Mouse (Mus musculus): ENCODE measurements around the gene Wnt5a. TPM values are rescaled to one million over a fixed set of nuclear protein-coding genes. Genes with fewer than 3 reads are reported as not detected.
A peak's percentile ranks its signal among the peaks of the same experiment; 100 is the strongest.

The Wnt5a gene
- polyA plus RNA-seq, 1 experiment from 2014 or later: 29.3 TPM

- WGBS: 2% methylated on average over 18 of the region's 18 CpGs
- DNase-seq (ENCODE audit: low spot score) (peak; percentile 81), ATAC-seq (ENCODE audit: low FRiP score) (peak; percentile 24; the same call in 1 of the 2 replicates)
- H3K4me1 ChIP-seq (replicated peaks; ENCODE audit: control insufficient read depth, insufficient read depth, low read length): peaks cover 32% of the 10 kb centered on the region
- peak overlapping the region; percentile 98 for H3K4me2 ChIP-seq (replicated peaks)
- peaks cover 50% of the 10 kb centered on the region for H3K27me3 ChIP-seq (ENCODE audit: control insufficient read depth, insufficient read depth, low read length)
- no peaks in the 10 kb centered on the region for H3K9me3 ChIP-seq (ENCODE audit: control insufficient read depth, low read length)
- H3K36me3 ChIP-seq (replicated peaks; ENCODE audit: control insufficient read depth, insufficient read depth): no peaks in the 10 kb centered on the region
- H3K9ac ChIP-seq: peak overlapping the region; percentile 76
- peak overlapping the region; percentile 79 for H3K27ac ChIP-seq
- peak overlapping the region; percentile 61 for H3K4me3 ChIP-seq (replicated peaks; ENCODE audit: low read length)
Observed at GRCm38 (mm10) chr14:28507471-28507870, 2.9 kb downstream of the Wnt5a start.

GRCm38 (mm10) chr14:28508288-28509258 is 4.0 kb downstream of the Wnt5a start:
- H3K9ac ChIP-seq: peak overlapping the region; percentile 76
- H3K27ac ChIP-seq: peak overlapping the region; percentile 71; the same call in 1 of the 2 replicates
- peaks cover 58% of the 10 kb centered on the region for H3K27me3 ChIP-seq (ENCODE audit: control insufficient read depth, insufficient read depth, low read length)
- WGBS: 9% methylated on average over 27 of the region's 27 CpGs
- peak overlapping the region; percentile 98 for H3K4me2 ChIP-seq (replicated peaks)
- no peak for ATAC-seq (ENCODE audit: low FRiP score)
- DNase-seq (ENCODE audit: low spot score): no peak
- H3K4me3 ChIP-seq (replicated peaks; ENCODE audit: low read length): peak overlapping the region; percentile 61
- H3K9me3 ChIP-seq (ENCODE audit: control insufficient read depth, low read length): no peaks in the 10 kb centered on the region
- H3K36me3 ChIP-seq (replicated peaks; ENCODE audit: control insufficient read depth, insufficient read depth): no peaks in the 10 kb centered on the region
- H3K4me1 ChIP-seq (replicated peaks; ENCODE audit: control insufficient read depth, insufficient read depth, low read length): peaks cover 32% of the 10 kb centered on the region

- no peaks in the 10 kb centered on the region for H3K9me3 ChIP-seq (ENCODE audit: control insufficient read depth, low read length)
- DNase-seq (ENCODE audit: low spot score) (peak; percentile 40), ATAC-seq (ENCODE audit: low FRiP score) (no peak)
- H3K27me3 ChIP-seq (ENCODE audit: control insufficient read depth, insufficient read depth, low read length): peaks cover 57% of the 10 kb centered on the region
- H3K36me3 ChIP-seq (replicated peaks; ENCODE audit: control insufficient read depth, insufficient read depth): no peaks in the 10 kb centered on the region
- peak overlapping the region; percentile 71 for H3K27ac ChIP-seq
- H3K9ac ChIP-seq: peak overlapping the region; percentile 76
- under 1% methylated on average over 47 of the region's 47 CpGs for WGBS
- H3K4me1 ChIP-seq (replicated peaks; ENCODE audit: control insufficient read depth, insufficient read depth, low read length): peaks cover 24% of the 10 kb centered on the region
- H3K4me2 ChIP-seq (replicated peaks): peak overlapping the region; percentile 98
- peak overlapping the region; percentile 61 for H3K4me3 ChIP-seq (replicated peaks; ENCODE audit: low read length)
Observed at GRCm38 (mm10) chr14:28509441-28510340, 5.1 kb downstream of the Wnt5a start.

DNA sequence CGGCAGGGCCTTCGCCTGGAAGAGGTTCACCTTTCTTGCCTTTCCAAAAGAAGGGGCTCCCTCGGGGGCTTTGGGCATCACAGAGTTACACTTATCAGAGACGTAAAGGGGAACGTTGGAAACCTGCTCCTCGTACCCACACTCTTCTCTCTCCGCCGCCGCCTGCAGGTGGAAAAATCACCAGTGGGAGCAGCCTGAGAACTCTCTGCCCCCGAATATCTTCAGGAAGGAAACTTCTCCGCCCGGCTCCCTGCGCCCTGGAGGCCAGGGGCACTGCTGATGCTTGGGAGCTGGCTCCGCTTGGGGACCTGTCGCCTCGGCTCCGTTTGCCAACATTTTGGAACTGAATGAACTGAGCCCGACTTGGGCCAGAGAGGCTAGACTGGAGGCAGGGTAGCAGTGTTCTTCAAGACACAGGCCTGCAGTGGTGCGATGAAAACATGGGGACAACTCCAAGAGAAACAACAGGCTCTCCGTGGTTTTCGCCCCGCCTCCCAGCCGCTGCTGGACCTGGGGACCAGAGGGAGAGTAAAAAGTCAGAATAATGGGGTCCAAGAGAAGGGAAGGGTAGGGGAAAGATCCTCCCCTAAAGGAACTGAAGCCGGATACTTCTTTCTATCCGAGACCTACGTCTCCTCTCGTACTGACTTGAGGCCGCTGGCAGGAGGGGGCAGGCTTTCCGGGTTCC is 5.9 kb downstream of the Wnt5a start:
- ATAC-seq (ENCODE audit: low FRiP score): no peak
- H3K4me3 ChIP-seq (replicated peaks; ENCODE audit: low read length): peak overlapping the region; percentile 61
- H3K27ac ChIP-seq: peak overlapping the region; percentile 71
- H3K27me3 ChIP-seq (ENCODE audit: control insufficient read depth, insufficient read depth, low read length): peaks cover 57% of the 10 kb centered on the region
- H3K36me3 ChIP-seq (replicated peaks; ENCODE audit: control insufficient read depth, insufficient read depth): no peaks in the 10 kb centered on the region
- peaks cover 22% of the 10 kb centered on the region for H3K4me1 ChIP-seq (replicated peaks; ENCODE audit: control insufficient read depth, insufficient read depth, low read length)
- peak overlapping the region; percentile 98 for H3K4me2 ChIP-seq (replicated peaks)
- peak overlapping the region; percentile 76 for H3K9ac ChIP-seq
- no peaks in the 10 kb centered on the region for H3K9me3 ChIP-seq (ENCODE audit: control insufficient read depth, low read length)
- peak; percentile 48 for DNase-seq (ENCODE audit: low spot score)
- WGBS: under 1% methylated on average over 29 of the region's 29 CpGs

- ATAC-seq (ENCODE audit: low FRiP score): no peak
- no peaks in the 10 kb centered on the region for H3K36me3 ChIP-seq (replicated peaks; ENCODE audit: control insufficient read depth, insufficient read depth)
- H3K27ac ChIP-seq: peak overlapping the region; percentile 71
- H3K4me2 ChIP-seq (replicated peaks): peak overlapping the region; percentile 98
- peaks cover 52% of the 10 kb centered on the region for H3K27me3 ChIP-seq (ENCODE audit: control insufficient read depth, insufficient read depth, low read length)
- H3K4me3 ChIP-seq (replicated peaks; ENCODE audit: low read length): peak overlapping the region; percentile 61
- H3K9ac ChIP-seq: peak overlapping the region; percentile 76
- WGBS: under 1% methylated on average over 41 of the region's 41 CpGs
- no peak for DNase-seq (ENCODE audit: low spot score)
- peaks cover 22% of the 10 kb centered on the region for H3K4me1 ChIP-seq (replicated peaks; ENCODE audit: control insufficient read depth, insufficient read depth, low read length)
- H3K9me3 ChIP-seq (ENCODE audit: control insufficient read depth, low read length): no peaks in the 10 kb centered on the region
Observed at GRCm38 (mm10) chr14:28511029-28511651, 6.6 kb downstream of the Wnt5a start.

DNA sequence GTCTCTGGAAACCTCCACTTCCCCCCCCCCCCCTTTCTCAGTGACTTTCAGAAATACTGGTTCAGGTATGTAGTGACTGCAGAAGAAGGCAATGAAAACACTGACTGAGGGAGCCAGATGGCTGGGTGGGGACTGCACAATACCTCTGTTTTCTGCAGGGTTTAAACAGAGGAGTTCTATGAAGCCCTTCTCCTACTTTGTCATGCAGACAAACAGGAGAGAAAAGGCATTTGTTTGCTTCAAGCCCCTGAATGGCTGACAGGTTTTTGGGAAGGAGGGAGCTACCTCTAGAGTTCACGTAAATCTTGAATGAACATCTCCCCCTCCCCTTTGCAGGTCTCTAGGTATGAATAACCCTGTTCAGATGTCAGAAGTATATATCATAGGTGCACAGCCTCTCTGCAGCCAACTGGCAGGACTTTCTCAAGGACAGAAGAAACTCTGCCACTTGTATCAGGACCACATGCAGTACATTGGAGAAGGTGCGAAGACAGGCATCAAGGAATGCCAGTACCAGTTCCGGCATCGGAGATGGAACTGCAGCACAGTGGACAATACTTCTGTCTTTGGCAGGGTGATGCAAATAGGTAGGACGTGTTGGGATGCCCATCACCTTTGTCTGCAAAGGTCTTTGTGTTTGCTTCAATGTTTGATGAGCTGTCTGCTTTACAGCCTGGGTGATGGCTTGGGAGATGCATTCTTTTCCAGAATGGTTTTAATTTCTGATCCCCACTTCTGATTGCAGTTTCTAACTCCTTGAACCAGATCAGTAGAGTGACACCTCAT is 8.4 kb downstream of the Wnt5a start:
- Histone ChIP-seq H3K4me1 (replicated peaks; ENCODE audit: control insufficient read depth, insufficient read depth, low read length) (peaks cover 20% of the 10 kb centered on the region), H3K36me3 (replicated peaks; ENCODE audit: control insufficient read depth, insufficient read depth) (no peaks in the 10 kb centered on the region), H3K9ac (peak overlapping the region; percentile 76), H3K4me3 (replicated peaks; ENCODE audit: low read length) (peak overlapping the region; percentile 61), H3K9me3 (ENCODE audit: control insufficient read depth, low read length) (no peaks in the 10 kb centered on the region), H3K27me3 (ENCODE audit: control insufficient read depth, insufficient read depth, low read length) (peaks cover 37% of the 10 kb centered on the region), H3K27ac (0 out of 2 replicates have a peak overlapping the region, but pooled peaks have one; percentile 46), H3K4me2 (replicated peaks) (peak overlapping the region; percentile 98)
- DNase-seq (ENCODE audit: low spot score) (no peak), ATAC-seq (ENCODE audit: low FRiP score) (no peak)
- WGBS: 60% methylated on average over 5 of the region's 5 CpGs

- Histone ChIP-seq H3K27ac (no peak overlapping the region), H3K9me3 (ENCODE audit: control insufficient read depth, low read length) (no peaks in the 10 kb centered on the region), H3K27me3 (ENCODE audit: control insufficient read depth, insufficient read depth, low read length) (peaks cover 29% of the 10 kb centered on the region), H3K4me2 (replicated peaks) (peak overlapping the region; percentile 98), H3K4me3 (replicated peaks; ENCODE audit: low read length) (0 out of 2 replicates have a peak overlapping the region, but pooled peaks have one; percentile 61), H3K36me3 (replicated peaks; ENCODE audit: control insufficient read depth, insufficient read depth) (no peaks in the 10 kb centered on the region), H3K4me1 (replicated peaks; ENCODE audit: control insufficient read depth, insufficient read depth, low read length) (peaks cover 18% of the 10 kb centered on the region), H3K9ac (no peak overlapping the region)
- WGBS: 20% methylated on average over 2 of the region's 2 CpGs
- no peak for ATAC-seq (ENCODE audit: low FRiP score)
- DNase-seq (ENCODE audit: low spot score): no peak
Observed at GRCm38 (mm10) chr14:28514171-28514570, 9.6 kb downstream of the Wnt5a start.

GRCm38 (mm10) chr14:28515331-28515730 is 10.8 kb downstream of the Wnt5a start:
- ATAC-seq (ENCODE audit: low FRiP score): no peak
- no peaks in the 10 kb centered on the region for H3K9me3 ChIP-seq (ENCODE audit: control insufficient read depth, low read length)

More at GRCm38 (mm10) chr14:28515331-28515730, 10.8 kb downstream of the Wnt5a start:
- peaks cover 21% of the 10 kb centered on the region for H3K27me3 ChIP-seq (ENCODE audit: control insufficient read depth, insufficient read depth, low read length)
- no peak overlapping the region; the same call in 1 of the 2 replicates for H3K27ac ChIP-seq
- H3K4me3 ChIP-seq (replicated peaks; ENCODE audit: low read length): no peak overlapping the region
- H3K4me1 ChIP-seq (replicated peaks; ENCODE audit: control insufficient read depth, insufficient read depth, low read length): peaks cover 7% of the 10 kb centered on the region
- no peak for DNase-seq (ENCODE audit: low spot score)
- WGBS: 35% methylated on average over 6 of the region's 6 CpGs
- H3K36me3 ChIP-seq (replicated peaks; ENCODE audit: control insufficient read depth, insufficient read depth): no peaks in the 10 kb centered on the region
- peak overlapping the region; percentile 5; the same call in 1 of the 2 replicates for H3K9ac ChIP-seq
- peak overlapping the region; percentile 98 for H3K4me2 ChIP-seq (replicated peaks)
